Mouse (Mus musculus) MEL (cell line): ENCODE measurements at regions not wholly inside any gene's neighbourhood (a gene's known extent, or its start where the extent isn't known, plus 50 kb on each side); places are given as distances from the start of the nearest gene placed in this dataset.

ENCODE experiments used
- DNase-seq: peaks from one replicate; pipeline ENCODE4 v3.0.0; 2011; ENCODE audit warnings: low read depth, low spot score
- H3K27ac ChIP-seq: 2 replicates; pipeline ENCODE4 v1.5.1; 2012; ENCODE audit warnings: low read depth, mild to moderate bottlenecking, control low read depth, low read length, moderate library complexity; ENCODE audit not compliant: control insufficient read depth
- H3K27me3 ChIP-seq, 2 experiments: fragments of 150-350 bp in 1 of 2; sonication (generic) in 1 of 2; 2 replicates each; pipeline ENCODE4 v1.6.1; 2012; ENCODE audit warnings: low read length in 2 of 2, mild to moderate bottlenecking in 2 of 2, improper control_type of control experiment in 1 of 2, moderate library complexity in 1 of 2; ENCODE audit not compliant: insufficient read depth in 2 of 2, control insufficient read depth in 1 of 2
- H3K36me3 ChIP-seq, 2 experiments: 2 replicates each; pipeline ENCODE4 v1.6.1; 2012 to 2014; ENCODE audit warnings: low read length in 2 of 2, improper control_type of control experiment in 1 of 2, inconsistent platforms in 1 of 2, mild to moderate bottlenecking in 1 of 2; ENCODE audit not compliant: insufficient read depth in 2 of 2, control insufficient read depth in 1 of 2
- H3K4me1 ChIP-seq, 2 experiments: fragments of 150-350 bp in 1 of 2; sonication (generic) in 1 of 2; 2 replicates each; pipeline ENCODE4 v1.6.1; 2012; ENCODE audit warnings: low read length in 2 of 2, improper control_type of control experiment in 1 of 2, mild to moderate bottlenecking in 1 of 2; ENCODE audit not compliant: insufficient read depth in 2 of 2, control insufficient read depth in 1 of 2
- H3K4me3 ChIP-seq, 2 experiments: fragments of 150-350 bp in 1 of 2; sonication (generic) in 1 of 2; 2 replicates each; pipeline ENCODE4 v1.5.1; 2012; ENCODE audit warnings: low read depth in 2 of 2, low read length in 2 of 2, mild to moderate bottlenecking in 2 of 2, moderate library complexity in 2 of 2, control low read depth in 1 of 2, improper control_type of control experiment in 1 of 2; ENCODE audit not compliant: control insufficient read depth in 1 of 2, insufficient read depth in 1 of 2
- H3K79me2 ChIP-seq: 2 replicates; pipeline ENCODE4 v1.6.1; 2012; ENCODE audit warnings: mild to moderate bottlenecking, low read length, moderate library complexity; ENCODE audit not compliant: control insufficient read depth, poor library complexity, insufficient read depth
- H3K9ac ChIP-seq: 2 replicates; pipeline ENCODE4 v1.6.1; 2012; ENCODE audit warnings: low read depth, mild to moderate bottlenecking, control low read depth, low read length, moderate library complexity; ENCODE audit not compliant: control insufficient read depth, poor library complexity, severe bottlenecking
- H3K9me3 ChIP-seq: fragments of 150-350 bp; sonication (generic); replicated peaks from 2 replicates; pipeline ENCODE4 v1.6.1; 2012; ENCODE audit warnings: mild to moderate bottlenecking, low read length, improper control_type of control experiment, moderate library complexity; ENCODE audit not compliant: insufficient read depth
- BHLHE40 ChIP-seq: IDR thresholded peaks from 2 replicates; pipeline ENCODE4 v1.6.1; 2012; ENCODE audit warnings: low read depth, mild to moderate bottlenecking, inconsistent platforms, low read length, improper control_type of control experiment, borderline replicate concordance
- CHD1 ChIP-seq: IDR thresholded peaks from 2 replicates; pipeline ENCODE4 v1.6.1; 2012; ENCODE audit warnings: low read depth, mild to moderate bottlenecking, inconsistent platforms, low read length, improper control_type of control experiment
- CHD2 ChIP-seq: IDR thresholded peaks from 2 replicates; pipeline ENCODE4 v1.6.1; 2011; ENCODE audit warnings: low read length, improper control_type of control experiment
- CTCF ChIP-seq, 3 experiments: IDR thresholded peaks in 2 of 3; conservative IDR thresholded peaks in 1 of 3; 2 replicates each; pipeline ENCODE4 v1.5.1; 2011 to 2012; ENCODE audit warnings: low read length in 3 of 3, low read depth in 2 of 3, mild to moderate bottlenecking in 2 of 3, improper control_type of control experiment in 1 of 3, inconsistent platforms in 1 of 3, mixed read lengths in 1 of 3, moderate library complexity in 1 of 3; ENCODE audit not compliant: control insufficient read depth in 1 of 3, insufficient read depth in 1 of 3, poor library complexity in 1 of 3, severe bottlenecking in 1 of 3
- E2F4 ChIP-seq: IDR thresholded peaks from 2 replicates; pipeline ENCODE4 v1.6.1; 2011; ENCODE audit warnings: low read depth, low read length, improper control_type of control experiment, borderline replicate concordance
- ELF1 ChIP-seq: IDR thresholded peaks from 2 replicates; pipeline ENCODE4 v1.6.1; 2014; ENCODE audit warnings: low read depth, mild to moderate bottlenecking, inconsistent platforms, low read length, improper control_type of control experiment, moderate library complexity
- EP300 ChIP-seq, 2 experiments: IDR thresholded peaks; 2 replicates each; pipeline ENCODE4 v1.6.1; 2011; ENCODE audit warnings: improper control_type of control experiment in 2 of 2, low read length in 2 of 2, low read depth in 1 of 2, mild to moderate bottlenecking in 1 of 2
- ETS1 ChIP-seq: IDR thresholded peaks from 2 replicates; pipeline ENCODE4 v1.6.1; 2012; ENCODE audit warnings: low read depth, mild to moderate bottlenecking, inconsistent platforms, low read length, improper control_type of control experiment, moderate library complexity
- GABPA ChIP-seq: IDR thresholded peaks from 2 replicates; pipeline ENCODE4 v1.6.1; 2012; ENCODE audit warnings: low read depth, mild to moderate bottlenecking, inconsistent platforms, low read length, improper control_type of control experiment, moderate library complexity
- GATA1 ChIP-seq: IDR thresholded peaks from 2 replicates; pipeline ENCODE4 v1.6.1; 2011; ENCODE audit warnings: low read depth, low read length, improper control_type of control experiment
- HCFC1 ChIP-seq: IDR thresholded peaks from 2 replicates; pipeline ENCODE4 v1.6.1; 2012; ENCODE audit warnings: low read depth, mild to moderate bottlenecking, inconsistent platforms, low read length, improper control_type of control experiment, moderate library complexity
- KAT2A ChIP-seq: conservative IDR thresholded peaks from 2 replicates; pipeline ENCODE4 v1.6.1; 2012; ENCODE audit warnings: low read depth, low read length, improper control_type of control experiment, inconsistent platforms
- MAFK ChIP-seq: IDR thresholded peaks from 2 replicates; pipeline ENCODE4 v1.6.1; 2011; ENCODE audit warnings: low read depth, mild to moderate bottlenecking, low read length, improper control_type of control experiment, borderline replicate concordance
- MAZ ChIP-seq: IDR thresholded peaks from 2 replicates; pipeline ENCODE4 v1.6.1; 2012; ENCODE audit warnings: low read depth, mild to moderate bottlenecking, inconsistent platforms, low read length, improper control_type of control experiment
- MXI1 ChIP-seq: IDR thresholded peaks from 2 replicates; pipeline ENCODE4 v1.6.1; 2011; ENCODE audit warnings: mild to moderate bottlenecking, low read depth, low read length, improper control_type of control experiment
- MYB ChIP-seq: IDR thresholded peaks from 2 replicates; pipeline ENCODE4 v1.6.1; 2011; ENCODE audit warnings: mild to moderate bottlenecking, low read depth, low read length, improper control_type of control experiment
- MYC ChIP-seq: IDR thresholded peaks from 2 replicates; pipeline ENCODE4 v1.6.1; 2011; ENCODE audit warnings: low read depth, mild to moderate bottlenecking, low read length, improper control_type of control experiment, moderate library complexity
- POLR2A ChIP-seq, 2 experiments: IDR thresholded peaks; 2 replicates each; pipeline ENCODE4 v1.6.1; 2011 to 2012; ENCODE audit warnings: low read length in 2 of 2, mild to moderate bottlenecking in 2 of 2, control low read depth in 1 of 2, improper control_type of control experiment in 1 of 2, low read depth in 1 of 2, moderate library complexity in 1 of 2; ENCODE audit not compliant: control insufficient read depth in 1 of 2, insufficient read depth in 1 of 2, poor library complexity in 1 of 2
- POLR2AphosphoS2 ChIP-seq: IDR thresholded peaks from 2 replicates; pipeline ENCODE4 v1.6.1; 2011; ENCODE audit warnings: low read length, improper control_type of control experiment
- TAL1 ChIP-seq: IDR thresholded peaks from 2 replicates; pipeline ENCODE4 v1.6.1; 2012; ENCODE audit warnings: mild to moderate bottlenecking, inconsistent platforms, low read length, moderate library complexity, mixed read lengths
- TCF12 ChIP-seq: IDR thresholded peaks from 2 replicates; pipeline ENCODE4 v1.6.1; 2014; ENCODE audit warnings: low read depth, mild to moderate bottlenecking, inconsistent platforms, low read length, improper control_type of control experiment, moderate library complexity
- UBTF ChIP-seq: IDR thresholded peaks from 2 replicates; pipeline ENCODE4 v1.6.1; 2012; ENCODE audit warnings: low read depth, mild to moderate bottlenecking, inconsistent platforms, low read length, improper control_type of control experiment, moderate library complexity, borderline replicate concordance; ENCODE audit not compliant: insufficient read depth
- USF2 ChIP-seq, 2 experiments: IDR thresholded peaks; 2 replicates each; pipeline ENCODE4 v1.6.1; 2011 to 2012; ENCODE audit warnings: improper control_type of control experiment in 2 of 2, low read length in 2 of 2, borderline replicate concordance in 1 of 2, inconsistent platforms in 1 of 2, low read depth in 1 of 2, mild to moderate bottlenecking in 1 of 2; ENCODE audit not compliant: insufficient read depth in 1 of 2
- ZC3H11A ChIP-seq: IDR thresholded peaks from 2 replicates; pipeline ENCODE4 v1.6.1; 2012; ENCODE audit warnings: low read depth, mild to moderate bottlenecking, inconsistent platforms, low read length, improper control_type of control experiment
- ZKSCAN1 ChIP-seq: IDR thresholded peaks from 2 replicates; pipeline ENCODE4 v1.6.1; 2012; ENCODE audit warnings: low read depth, mild to moderate bottlenecking, inconsistent platforms, low read length, improper control_type of control experiment, moderate library complexity

DNA sequence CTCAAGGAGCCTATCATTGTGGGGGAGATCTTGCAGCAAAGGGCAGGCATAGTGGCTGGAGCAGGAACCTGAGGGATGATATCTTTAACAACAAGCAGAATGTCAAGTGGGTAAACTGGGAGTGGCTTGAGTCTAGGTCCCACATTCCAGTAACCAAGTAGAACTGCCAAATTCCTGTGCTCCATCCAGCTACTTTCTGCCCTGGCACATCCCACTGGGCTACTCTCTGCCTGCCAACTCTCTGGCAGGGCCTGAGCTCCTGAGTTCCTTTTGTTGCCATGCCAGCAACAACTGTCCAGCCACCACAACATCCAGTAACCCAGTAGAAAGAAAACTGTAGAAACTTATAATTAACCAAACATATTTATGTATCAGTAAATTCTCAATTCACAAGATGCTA, 1088.8 kb upstream of the Tenm4 start:
- TF ChIP-seq MXI1 (no peak), MYB (no peak), GATA1 (no peak), POLR2A (IDR thresholded peaks at IDR 0.05; ENCODE audit: control insufficient read depth in 1 of 2, insufficient read depth in 1 of 2, low read depth in 1 of 2, low read length in 2 of 2, poor library complexity in 1 of 2) (no peak), ZC3H11A (no peak), CHD2 (no peak), USF2 (IDR thresholded peaks at IDR 0.05; ENCODE audit: borderline replicate concordance in 1 of 2, insufficient read depth in 1 of 2, low read depth in 1 of 2, low read length in 2 of 2) (no peak), CHD1 (no peak), KAT2A (no peak), ETS1 (no peak), HCFC1 (no peak), MYC (no peak), CTCF (IDR thresholded peaks at IDR 0.05 in 2 of 3, conservative IDR thresholded peaks at IDR 0.05 in 1 of 3; ENCODE audit: control insufficient read depth in 1 of 3, insufficient read depth in 1 of 3, low read depth in 2 of 3, low read length in 3 of 3, poor library complexity in 1 of 3, severe bottlenecking in 1 of 3) (no peak), MAZ (no peak), BHLHE40 (no peak), MAFK (no peak)
- no peaks in the 10 kb centered on the region for H3K4me1 ChIP-seq
- no peaks in the 10 kb centered on the region for H3K9me3 ChIP-seq
- H3K79me2 ChIP-seq = no peaks in the 10 kb centered on the region
- no peaks in the 10 kb centered on the region for H3K27me3 ChIP-seq
- H3K4me3 ChIP-seq = no peak overlapping the region
- H3K36me3 ChIP-seq = no peaks in the 10 kb centered on the region
- no peak for DNase-seq
- H3K9ac ChIP-seq = no peak overlapping the region
- H3K27ac ChIP-seq = no peak overlapping the region

DNA sequence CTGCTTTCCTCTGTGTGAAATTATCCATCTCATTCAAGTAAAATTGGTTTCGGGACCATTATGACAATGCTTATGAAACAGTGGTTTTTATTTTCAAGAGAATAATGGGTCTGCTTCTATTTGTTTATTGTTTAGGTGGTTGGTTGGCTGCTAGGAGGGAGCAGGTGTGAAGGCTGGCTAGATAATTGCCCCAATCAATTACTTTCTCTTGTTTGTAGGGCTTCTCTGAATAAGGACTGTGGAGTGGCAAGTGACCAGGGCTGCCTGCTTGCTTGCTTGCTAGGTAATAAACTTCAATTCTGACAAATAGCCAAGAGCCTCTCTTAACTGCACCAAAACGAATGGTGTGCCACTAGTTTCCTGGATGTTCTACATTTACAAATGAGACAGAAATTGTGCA, 1086.7 kb upstream of the Tenm4 start:
- Histone ChIP-seq H3K36me3 (no peaks in the 10 kb centered on the region), H3K9me3 (no peaks in the 10 kb centered on the region)
- TF ChIP-seq ZKSCAN1 (no peak), GABPA (no peak), MYB (no peak), EP300 (IDR thresholded peaks at IDR 0.05; ENCODE audit: low read depth in 1 of 2, low read length in 2 of 2) (no peak), UBTF (no peak), TCF12 (no peak), ELF1 (no peak), POLR2AphosphoS2 (no peak), TAL1 (no peak), E2F4 (no peak), GATA1 (no peak), MYC (no peak)

More for the DNA sequence above, 1086.7 kb upstream of the Tenm4 start:
- H3K9ac ChIP-seq = no peak overlapping the region
- H3K79me2 ChIP-seq = no peaks in the 10 kb centered on the region
- H3K4me1 ChIP-seq = no peaks in the 10 kb centered on the region
- no peak overlapping the region for H3K27ac ChIP-seq
- DNase-seq = no peak
- no peak overlapping the region for H3K4me3 ChIP-seq
- H3K27me3 ChIP-seq = no peaks in the 10 kb centered on the region
